Mouse (Mus musculus) liver, embryonic 11.5 days (tissue): ENCODE results near the gene Adgrl3. TPM values are rescaled to one million over a fixed set of nuclear protein-coding genes. Genes with fewer than 3 reads are reported as not detected.

ENCODE experiments used
- ATAC-seq: fragments of 200-750 bp; cut with Nextera tagmentation; replicated peaks from 2 replicates; pipeline ENCODE4 v1.8.0; 2017; ENCODE audit warnings: moderate number of reproducible peaks, mild to moderate bottlenecking, moderate TSS enrichment, moderate library complexity; ENCODE audit not compliant: low FRiP score
- DNase-seq: peaks from one replicate; pipeline ENCODE4 v3.0.0-alpha.2; 2017; ENCODE audit warnings: low spot score
- H3K27ac ChIP-seq: fragments of 300-500 bp; sonication (generic); 2 replicates; pipeline ENCODE4 v1.5.1; 2014; ENCODE audit warnings: mild to moderate bottlenecking, low read depth, low read length, control low read depth
- H3K27me3 ChIP-seq: fragments of 300-500 bp; sonication (generic); replicated peaks from 2 replicates; pipeline ENCODE4 v1.6.1; 2014; ENCODE audit warnings: low read length, mixed read lengths; ENCODE audit not compliant: control insufficient read depth, insufficient read depth
- H3K36me3 ChIP-seq: fragments of 300-500 bp; sonication (generic); 2 replicates; pipeline ENCODE4 v1.6.1; 2014; ENCODE audit warnings: mild to moderate bottlenecking, low read length, moderate library complexity, mixed read lengths; ENCODE audit not compliant: control insufficient read depth, insufficient read depth
- H3K4me1 ChIP-seq: fragments of 300-500 bp; sonication (generic); replicated peaks from 2 replicates; pipeline ENCODE4 v1.6.1; 2014; ENCODE audit warnings: low read length, mixed read lengths; ENCODE audit not compliant: control insufficient read depth, insufficient read depth
- H3K4me2 ChIP-seq: fragments of 300-500 bp; sonication (generic); 2 replicates; pipeline ENCODE4 v1.6.1; 2014; ENCODE audit warnings: mild to moderate bottlenecking, control low read depth, moderate library complexity
- H3K4me3 ChIP-seq: fragments of 300-500 bp; sonication (generic); 2 replicates; pipeline ENCODE4 v1.5.1; 2014; ENCODE audit warnings: low read depth, low read length, control low read depth
- H3K9ac ChIP-seq: fragments of 300-500 bp; sonication (generic); 2 replicates; pipeline ENCODE4 v1.6.1; 2014; ENCODE audit warnings: low read depth, low read length, control low read depth
- H3K9me3 ChIP-seq: fragments of 300-500 bp; sonication (generic); 2 replicates; pipeline ENCODE4 v1.6.1; 2016; ENCODE audit warnings: low read length, inconsistent platforms, mixed read lengths; ENCODE audit not compliant: control insufficient read depth
- WGBS: fragments of 180-500 bp; shearing (Covaris S2); extraction: QIAGEN DNeasy Blood & Tissue Kit; methylation state at CpG from one replicate; pipeline ENCODE4 v1.1.7; 2014; 5-methylcytosine and 5-hydroxymethylcytosine counted together
- polyA plus RNA-seq: library from polyadenylated mRNA; unstranded; fragments of >200 nt; fragmentation: Nextera tagmentation; extraction: Ambion mirVana; gene quantifications from 2 replicates; pipeline ENCODE4 v1.2.1, GENCODE M21; 2014

Adgrl3 gene
- polyA plus RNA-seq, 1 experiment from 2014 or later: 9.1 TPM

GRCm38 (mm10) chr5:81671025-81671424 lies 651.1 kb downstream of the Adgrl3 start:
- H3K27ac ChIP-seq: no peak overlapping the region

GRCm38 (mm10) chr5:81674275-81674974 lies 654.5 kb downstream of the Adgrl3 start:
- no peak for DNase-seq

More at GRCm38 (mm10) chr5:81671025-81671424, 651.1 kb downstream of the Adgrl3 start:
- H3K9me3 ChIP-seq: no peaks in the 10 kb centered on the region
- no peaks in the 10 kb centered on the region for H3K4me1 ChIP-seq
- WGBS: 75% methylated on average over 4 of the region's 4 CpGs
- H3K27me3 ChIP-seq: no peaks in the 10 kb centered on the region
- no peak overlapping the region for H3K4me2 ChIP-seq
- no peak overlapping the region for H3K9ac ChIP-seq
- H3K36me3 ChIP-seq: no peaks in the 10 kb centered on the region
- no peak for ATAC-seq
- H3K4me3 ChIP-seq: no peak overlapping the region
- DNase-seq: no peak

GRCm38 (mm10) chr5:81674975-81675371 lies 655.0 kb downstream of the Adgrl3 start:
- H3K4me3 ChIP-seq: no peak overlapping the region
- H3K4me2 ChIP-seq: no peak overlapping the region
- H3K9ac ChIP-seq: no peak overlapping the region
- H3K27ac ChIP-seq: no peak overlapping the region
- ATAC-seq (no peak), DNase-seq (no peak)
- WGBS: 71% methylated on average over 1 of the region's 1 CpGs
- no peaks in the 10 kb centered on the region for H3K36me3 ChIP-seq
- H3K27me3 ChIP-seq: no peaks in the 10 kb centered on the region
- no peaks in the 10 kb centered on the region for H3K4me1 ChIP-seq
- no peaks in the 10 kb centered on the region for H3K9me3 ChIP-seq

More at GRCm38 (mm10) chr5:81674275-81674974, 654.5 kb downstream of the Adgrl3 start:
- Histone ChIP-seq H3K9ac (no peak overlapping the region), H3K36me3 (no peaks in the 10 kb centered on the region), H3K27ac (no peak overlapping the region), H3K4me1 (no peaks in the 10 kb centered on the region), H3K9me3 (no peaks in the 10 kb centered on the region), H3K4me2 (no peak overlapping the region), H3K27me3 (no peaks in the 10 kb centered on the region), H3K4me3 (no peak overlapping the region)
- ATAC-seq: no peak
- WGBS: 59% methylated on average over 4 of the region's 4 CpGs

GRCm38 (mm10) chr5:81676896-81677295 lies 657.0 kb downstream of the Adgrl3 start:
- WGBS: 93% methylated on average over 1 of the region's 1 CpGs
- H3K4me3 ChIP-seq: no peak overlapping the region
- H3K27ac ChIP-seq: no peak overlapping the region
- no peaks in the 10 kb centered on the region for H3K36me3 ChIP-seq
- H3K4me1 ChIP-seq: no peaks in the 10 kb centered on the region
- H3K27me3 ChIP-seq: no peaks in the 10 kb centered on the region
- no peak overlapping the region for H3K9ac ChIP-seq
- H3K4me2 ChIP-seq: no peak overlapping the region
- ATAC-seq (no peak), DNase-seq (no peak)
- no peaks in the 10 kb centered on the region for H3K9me3 ChIP-seq

- no peaks in the 10 kb centered on the region for H3K27me3 ChIP-seq
- no peak for ATAC-seq
- 74% methylated on average over 3 of the region's 3 CpGs for WGBS
- H3K27ac ChIP-seq: no peak overlapping the region
- H3K9ac ChIP-seq: no peak overlapping the region
- no peaks in the 10 kb centered on the region for H3K9me3 ChIP-seq
- H3K4me1 ChIP-seq: no peaks in the 10 kb centered on the region
- H3K4me2 ChIP-seq: no peak overlapping the region
- H3K4me3 ChIP-seq: no peak overlapping the region
- no peak for DNase-seq
- H3K36me3 ChIP-seq: no peaks in the 10 kb centered on the region
These were observed 666.3 kb downstream of the Adgrl3 start for GRCm38 (mm10) chr5:81686206-81686605.

- Histone ChIP-seq H3K4me3 (no peak overlapping the region), H3K27me3 (no peaks in the 10 kb centered on the region), H3K9ac (no peak overlapping the region), H3K4me1 (no peaks in the 10 kb centered on the region), H3K27ac (no peak overlapping the region), H3K9me3 (no peaks in the 10 kb centered on the region), H3K4me2 (no peak overlapping the region), H3K36me3 (no peaks in the 10 kb centered on the region)
- ATAC-seq (no peak), DNase-seq (no peak)
- 85% methylated on average over 4 of the region's 4 CpGs for WGBS
These were observed 666.9 kb downstream of the Adgrl3 start for GRCm38 (mm10) chr5:81686845-81687244.

GRCm38 (mm10) chr5:81729620-81730019 lies 709.7 kb downstream of the Adgrl3 start:
- ATAC-seq (no peak), DNase-seq (no peak)
- Histone ChIP-seq H3K4me1 (no peaks in the 10 kb centered on the region), H3K36me3 (no peaks in the 10 kb centered on the region), H3K4me3 (no peak overlapping the region), H3K9me3 (no peaks in the 10 kb centered on the region), H3K27ac (no peak overlapping the region), H3K27me3 (no peaks in the 10 kb centered on the region), H3K4me2 (no peak overlapping the region), H3K9ac (no peak overlapping the region)
- WGBS: 69% methylated on average over 3 of the region's 3 CpGs

GRCm38 (mm10) chr5:81736008-81736407 lies 716.1 kb downstream of the Adgrl3 start:
- H3K9me3 ChIP-seq: no peaks in the 10 kb centered on the region
- WGBS: 68% methylated on average over 3 of the region's 3 CpGs
- DNase-seq (no peak), ATAC-seq (no peak)
- no peaks in the 10 kb centered on the region for H3K36me3 ChIP-seq
- no peak overlapping the region for H3K4me3 ChIP-seq
- H3K4me2 ChIP-seq: no peak overlapping the region
- no peaks in the 10 kb centered on the region for H3K27me3 ChIP-seq
- no peak overlapping the region for H3K27ac ChIP-seq
- H3K9ac ChIP-seq: no peak overlapping the region
- no peaks in the 10 kb centered on the region for H3K4me1 ChIP-seq

- Histone ChIP-seq H3K36me3 (no peaks in the 10 kb centered on the region), H3K27me3 (no peaks in the 10 kb centered on the region), H3K4me1 (no peaks in the 10 kb centered on the region), H3K4me2 (no peak overlapping the region), H3K4me3 (no peak overlapping the region), H3K9me3 (no peaks in the 10 kb centered on the region), H3K27ac (no peak overlapping the region), H3K9ac (no peak overlapping the region)
- 80% methylated on average over 3 of the region's 3 CpGs for WGBS
- no peak for DNase-seq
- no peak for ATAC-seq
These were observed 718.5 kb downstream of the Adgrl3 start for GRCm38 (mm10) chr5:81738286-81739032.
